Mouse (Mus musculus): ENCODE data around the gene Itga3.
A peak's percentile ranks its signal among the peaks of the same experiment; 100 is the strongest.

Gene Itga3

GRCm38 (mm10) chr11:95071266-95071665 is 5.3 kb downstream of the Itga3 start:
- peak in 1 of 2 experiments; percentile 44 for DNase-seq (ENCODE audit: low spot score in 2 of 2)

- no peak for DNase-seq (ENCODE audit: low spot score in 2 of 2)
Observed at GRCm38 (mm10) chr11:95070140-95071107, 6.2 kb downstream of the Itga3 start.

- DNase-seq (ENCODE audit: low spot score in 2 of 2): no peak
Observed at GRCm38 (mm10) chr11:95069226-95069957, 7.2 kb downstream of the Itga3 start.

GRCm38 (mm10) chr11:95056768-95057501 is 19.7 kb downstream of the Itga3 start:
- DNase-seq (ENCODE audit: low spot score in 2 of 2): no peak

- no peak for DNase-seq (ENCODE audit: low spot score in 2 of 2)
Observed at GRCm38 (mm10) chr11:95053062-95053461, 23.5 kb downstream of the Itga3 start.

- no peak for DNase-seq (ENCODE audit: low spot score in 2 of 2)
Observed at GRCm38 (mm10) chr11:95046980-95047680, 29.5 kb downstream of the Itga3 start.

GRCm38 (mm10) chr11:95044185-95044870 is 32.3 kb downstream of the Itga3 start:
- no peak for DNase-seq (ENCODE audit: low spot score in 2 of 2)

- DNase-seq (ENCODE audit: low spot score in 2 of 2): no peak
Observed at GRCm38 (mm10) chr11:95043608-95044007, 33.0 kb downstream of the Itga3 start.

- no peak for DNase-seq (ENCODE audit: low spot score in 2 of 2)
Observed at GRCm38 (mm10) chr11:95043060-95043459, 33.5 kb downstream of the Itga3 start.

GRCm38 (mm10) chr11:95042096-95042495 is 34.5 kb downstream of the Itga3 start:
- peak; percentile 68 to 80 for DNase-seq (ENCODE audit: low spot score in 2 of 2)

- DNase-seq (ENCODE audit: low spot score in 2 of 2): peak; percentile 94 to 97
Observed at GRCm38 (mm10) chr11:95041139-95041609, 35.4 kb downstream of the Itga3 start, which contains the start of gene Pdk2. TSS of gene Pdk2 (minus strand) at chr11:95041354.

GRCm38 (mm10) chr11:95040491-95041138 is 36.0 kb downstream of the Itga3 start:
- DNase-seq (ENCODE audit: low spot score in 2 of 2): no peak

GRCm38 (mm10) chr11:95039766-95040165 is 36.8 kb downstream of the Itga3 start:
- no peak for DNase-seq (ENCODE audit: low spot score in 2 of 2)

- DNase-seq (ENCODE audit: low spot score in 2 of 2): no peak
Observed at GRCm38 (mm10) chr11:95038818-95039655, 37.6 kb downstream of the Itga3 start.

- no peak for DNase-seq (ENCODE audit: low spot score in 2 of 2)
Observed at GRCm38 (mm10) chr11:95038156-95038817, 38.3 kb downstream of the Itga3 start.

GRCm38 (mm10) chr11:95037306-95037705 is 39.3 kb downstream of the Itga3 start:
- no peak for DNase-seq (ENCODE audit: low spot score in 2 of 2)

GRCm38 (mm10) chr11:95036521-95036920 is 40.1 kb downstream of the Itga3 start:
- DNase-seq (ENCODE audit: low spot score in 2 of 2): no peak

- DNase-seq (ENCODE audit: low spot score in 2 of 2): no peak
Observed at GRCm38 (mm10) chr11:95034902-95035301, 41.7 kb downstream of the Itga3 start.

Data from urinary bladder, postnatal 4 days (tissue).